Mouse (Mus musculus) ZHBTc4 (cell line): ENCODE measurements around the gene Tpp2.
"Not testable (repeated sequence)": the region's sequence is repeated elsewhere in the genome, so short reads cannot be mapped to it uniquely, and the experiment has no call there.

Experiments used
- DNase-seq: peaks from one replicate; pipeline ENCODE4 v3.0.0-alpha.2; 2011; ENCODE audit warnings: low read depth, low spot score

The Tpp2 gene

DNA sequence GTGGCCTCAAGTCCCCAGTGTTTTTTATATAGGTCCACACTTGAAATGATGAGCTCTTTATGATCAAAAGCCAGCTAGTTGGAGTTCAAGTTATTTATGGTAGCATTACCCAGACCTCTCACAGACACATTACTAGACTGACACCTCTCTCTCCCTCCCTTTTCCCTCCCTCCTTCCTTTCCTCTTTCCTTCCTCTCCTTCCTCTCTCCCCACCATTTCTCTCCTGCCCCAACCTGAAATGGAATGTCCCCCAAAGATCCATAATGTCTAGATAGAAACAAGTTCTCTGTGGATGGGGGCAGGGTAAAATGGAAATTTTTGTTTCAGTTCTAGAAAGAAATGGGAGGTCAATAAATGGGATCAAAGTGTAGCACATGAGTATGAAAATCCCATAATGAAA lies 86.5 kb downstream of the Tpp2 start, which contains the start of gene Mettl21c:
Mettl21c (minus strand) TSS at position 101 of the 400 bp plus-strand sequence.
- DNase-seq: no peak

DNA sequence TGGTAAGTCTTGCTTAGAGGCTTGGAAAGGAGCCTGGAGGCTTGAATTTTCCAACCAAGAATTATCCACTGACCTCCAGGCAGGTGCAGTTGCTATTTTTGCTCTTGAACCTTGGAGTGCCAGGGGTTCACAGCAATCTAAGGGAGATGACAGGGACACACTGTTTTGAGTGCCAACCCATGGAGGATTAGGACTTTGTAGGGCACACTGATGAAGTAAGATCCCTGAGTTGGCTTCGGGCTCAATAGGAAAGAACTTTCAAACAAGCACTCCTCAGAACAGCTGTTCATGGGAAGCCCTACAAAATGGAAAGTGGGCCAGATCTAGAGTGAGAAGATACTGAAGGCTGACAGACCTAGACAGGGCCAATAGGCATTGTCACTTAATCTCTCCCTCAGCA lies 89.2 kb downstream of the Tpp2 start:
- no peak for DNase-seq

DNA sequence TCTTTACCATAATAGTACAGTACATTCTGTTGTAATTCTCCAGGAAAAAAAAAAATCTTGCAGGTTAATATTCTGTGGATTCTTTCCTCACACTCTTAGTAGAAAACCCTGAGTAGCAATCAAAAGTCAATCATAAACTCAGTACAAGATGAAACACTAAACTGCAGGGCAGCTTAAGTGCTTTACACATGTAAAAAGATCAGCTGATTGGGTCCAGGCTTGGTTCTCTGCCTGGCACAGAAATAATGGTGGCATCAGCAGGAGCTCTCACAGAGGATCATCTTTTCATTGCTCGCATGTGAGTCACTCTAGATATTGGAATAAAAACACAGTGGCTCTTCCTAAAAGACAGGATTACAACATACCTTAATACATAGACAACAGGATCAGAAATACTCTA lies 94.2 kb downstream of the Tpp2 start:
- DNase-seq: no peak

GRCm38 (mm10) chr1:44032213-44032612 lies 98.8 kb downstream of the Tpp2 start:
- no peak for DNase-seq

DNA sequence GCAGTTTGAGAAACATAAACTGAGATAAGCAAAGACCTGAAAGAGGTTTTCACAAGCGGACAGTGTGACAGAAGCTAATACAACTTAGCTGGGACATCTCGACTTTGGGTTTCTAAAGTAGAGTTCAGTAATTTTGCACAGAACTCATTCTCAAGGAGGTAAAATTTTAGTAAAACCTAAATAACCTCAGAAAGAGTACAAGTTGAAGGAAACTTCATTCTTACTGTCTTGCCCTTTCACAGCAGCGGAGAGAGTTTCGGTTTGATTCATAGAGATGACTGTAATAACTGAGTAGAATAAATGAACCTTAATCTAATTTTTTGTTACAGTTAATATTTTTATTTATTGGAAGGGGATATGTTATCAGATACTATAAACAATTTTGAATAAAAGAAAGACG lies 99.5 kb downstream of the Tpp2 start:
- DNase-seq: no peak

- peak; percentile 72 for DNase-seq
Observed at GRCm38 (mm10) chr1:44041797-44042554, 108.5 kb downstream of the Tpp2 start.

GRCm38 (mm10) chr1:44042555-44042915 lies 109.1 kb downstream of the Tpp2 start:
- DNase-seq: peak; percentile 7

DNA sequence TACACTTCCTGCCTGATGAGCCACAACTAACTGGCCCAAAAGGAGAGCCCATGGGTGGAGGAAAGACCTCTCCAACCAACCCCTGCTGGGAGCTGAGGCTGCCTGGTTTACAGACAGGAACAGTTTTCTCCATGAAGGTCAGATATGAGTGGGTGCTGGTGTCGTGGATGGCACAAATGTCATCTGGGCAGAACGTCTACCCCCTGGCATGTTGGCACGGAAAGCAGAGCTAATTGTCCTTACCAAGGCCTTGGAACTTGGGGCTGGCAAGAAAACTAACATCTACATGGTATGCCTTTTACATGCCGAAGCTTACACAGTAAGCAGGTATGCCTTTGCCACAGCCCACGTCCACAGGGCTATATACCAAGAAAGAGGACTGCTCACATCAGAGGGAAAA lies 112.2 kb downstream of the Tpp2 start:
- not testable (repeated sequence) for DNase-seq

- no peak for DNase-seq
Observed at GRCm38 (mm10) chr1:44046556-44046955, 113.1 kb downstream of the Tpp2 start.
